Mouse (Mus musculus) limb, embryonic 11.5 days (tissue): Measurements from ENCODE around the gene Prorsd1. TPM values are rescaled to one million over a fixed set of nuclear protein-coding genes. Genes with fewer than 3 reads are reported as not detected.

Experiments
- ATAC-seq: fragments of 200-750 bp; cut with Nextera tagmentation; 2 replicates; pipeline ENCODE4 v1.8.0; 2017; ENCODE audit warnings: low read depth; ENCODE audit not compliant: insufficient number of reproducible peaks, low FRiP score, low TSS enrichment
- DNase-seq: peaks from one replicate; pipeline ENCODE4 v3.0.0-alpha.2; 2015; ENCODE audit warnings: low spot score
- H3K27ac ChIP-seq: fragments of 300-500 bp; sonication (generic); replicated peaks from 2 replicates; pipeline ENCODE4 v1.5.1; 2014; ENCODE audit warnings: low read depth, mild to moderate bottlenecking, low read length
- H3K27me3 ChIP-seq: fragments of 300-500 bp; sonication (generic); 2 replicates; pipeline ENCODE4 v1.6.1; 2014; ENCODE audit warnings: mild to moderate bottlenecking, low read length, mixed read lengths; ENCODE audit not compliant: control insufficient read depth, insufficient read depth
- H3K36me3 ChIP-seq: fragments of 300-500 bp; sonication (generic); 2 replicates; pipeline ENCODE4 v1.6.1; 2014; ENCODE audit warnings: mild to moderate bottlenecking, low read length, moderate library complexity, mixed read lengths; ENCODE audit not compliant: control insufficient read depth, insufficient read depth
- H3K4me1 ChIP-seq: fragments of 300-500 bp; sonication (generic); 2 replicates; pipeline ENCODE4 v1.6.1; 2014; ENCODE audit warnings: low read length, mixed read lengths; ENCODE audit not compliant: control insufficient read depth, insufficient read depth
- H3K4me2 ChIP-seq: fragments of 300-500 bp; sonication (generic); 2 replicates; pipeline ENCODE4 v1.6.1; 2014; ENCODE audit warnings: low read depth, mild to moderate bottlenecking, moderate library complexity; ENCODE audit not compliant: severe bottlenecking
- H3K4me3 ChIP-seq: fragments of 300-500 bp; sonication (generic); 2 replicates; pipeline ENCODE4 v1.5.1; 2014; ENCODE audit warnings: low read depth, low read length
- H3K9ac ChIP-seq: fragments of 300-500 bp; sonication (generic); 2 replicates; pipeline ENCODE4 v1.6.1; 2014; ENCODE audit warnings: mild to moderate bottlenecking, low read length
- H3K9me3 ChIP-seq: fragments of 300-500 bp; sonication (generic); 2 replicates; pipeline ENCODE4 v1.6.1; 2016; ENCODE audit warnings: low read length; ENCODE audit not compliant: control insufficient read depth
- WGBS: fragments of 180-500 bp; shearing (Covaris S2); extraction: QIAGEN DNeasy Blood & Tissue Kit; methylation state at CpG from one replicate; pipeline ENCODE4 v1.1.7; 2014; 5-methylcytosine and 5-hydroxymethylcytosine counted together
- polyA plus RNA-seq: library from polyadenylated mRNA; unstranded; fragments of >200 nt; fragmentation: Nextera tagmentation; extraction: Ambion mirVana; gene quantifications from 2 replicates; pipeline ENCODE4 v1.2.1, GENCODE M21; 2014

The Prorsd1 gene
- polyA plus RNA-seq: 27.0 and 28.2 TPM in 2 replicates

DNA sequence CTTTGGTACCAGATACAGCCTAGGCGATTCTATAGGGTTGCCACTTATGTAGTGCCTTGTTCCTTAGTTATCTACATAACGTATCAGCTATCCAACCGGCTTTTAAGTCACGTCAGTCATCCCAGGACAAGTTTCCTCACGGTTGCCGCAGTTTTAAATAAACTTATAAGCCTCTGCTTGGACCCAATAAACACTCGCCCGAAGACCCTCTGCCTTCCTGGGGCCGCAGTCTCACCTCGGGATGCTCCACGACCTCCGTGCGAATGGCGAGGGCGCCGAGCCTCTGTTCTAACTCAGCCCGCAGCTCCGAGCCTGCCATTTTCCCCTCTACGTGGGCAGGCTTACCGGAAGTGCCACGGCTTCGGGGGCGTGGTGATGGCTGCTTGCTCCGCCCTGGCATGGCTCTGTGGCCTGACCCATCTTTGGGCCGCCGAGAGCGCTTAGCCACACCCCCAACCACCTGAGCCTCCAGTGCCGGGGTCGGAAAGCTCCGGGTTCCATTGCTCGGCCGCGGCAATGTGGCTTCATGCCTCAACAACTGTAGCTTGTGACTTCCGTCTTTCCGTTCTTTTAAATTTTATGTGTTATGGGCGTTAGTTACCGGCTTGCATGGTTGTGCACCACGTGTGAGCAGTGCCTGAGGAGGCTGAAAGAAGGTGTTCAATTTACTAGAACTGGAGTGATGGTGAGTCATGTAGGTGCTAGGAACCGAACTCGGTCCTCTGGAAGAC, at the start of gene Prorsd1:
Prorsd1 (minus strand) TSS at position 352 of the 731 bp plus-strand sequence.
- Histone ChIP-seq H3K27me3 (no peaks in the 10 kb centered on the region), H3K36me3 (peaks cover 5% of the 10 kb centered on the region; the same call in 1 of the 2 replicates), H3K4me3 (peak within 1 kb of the TSS; percentile 56), H3K9me3 (no peaks in the 10 kb centered on the region; the same call in 1 of the 2 replicates), H3K27ac (peak within 1 kb of the TSS; percentile 56; the same call in 1 of the 2 replicates), H3K4me1 (no peaks in the 10 kb centered on the region), H3K9ac (peak within 1 kb of the TSS; percentile 65), H3K4me2 (peak within 1 kb of the TSS; percentile 41)
- WGBS: 4% methylated on average over 40 of the region's 40 CpGs
- ATAC-seq: peak; percentile 98
- peak; percentile 95 for DNase-seq

- 93% methylated on average over 2 of the region's 2 CpGs for WGBS
- DNase-seq: no peak
- no peak overlapping the region for H3K9ac ChIP-seq
- no peak for ATAC-seq
- H3K4me1 ChIP-seq: no peaks in the 10 kb centered on the region
- no peak overlapping the region for H3K4me2 ChIP-seq
- no peaks in the 10 kb centered on the region for H3K27me3 ChIP-seq
- H3K27ac ChIP-seq: no peak overlapping the region
- H3K4me3 ChIP-seq: no peak overlapping the region
- H3K9me3 ChIP-seq: no peaks in the 10 kb centered on the region
- no peaks in the 10 kb centered on the region for H3K36me3 ChIP-seq
These were observed 48.6 kb upstream of the Prorsd1 start for GRCm38 (mm10) chr11:29563406-29563805.

GRCm38 (mm10) chr11:29560990-29561389, 46.2 kb upstream of the Prorsd1 start:
- Histone ChIP-seq H3K4me2 (no peak overlapping the region), H3K9me3 (no peaks in the 10 kb centered on the region), H3K27me3 (no peaks in the 10 kb centered on the region), H3K27ac (no peak overlapping the region), H3K4me3 (no peak overlapping the region), H3K36me3 (no peaks in the 10 kb centered on the region), H3K4me1 (no peaks in the 10 kb centered on the region), H3K9ac (no peak overlapping the region)
- WGBS: 91% methylated on average over 3 of the region's 3 CpGs
- DNase-seq (no peak), ATAC-seq (no peak)

GRCm38 (mm10) chr11:29560452-29560851, 45.6 kb upstream of the Prorsd1 start:
- no peaks in the 10 kb centered on the region for H3K9me3 ChIP-seq
- 90% methylated on average over 9 of the region's 9 CpGs for WGBS
- H3K4me1 ChIP-seq: no peaks in the 10 kb centered on the region
- no peak overlapping the region for H3K27ac ChIP-seq
- no peaks in the 10 kb centered on the region for H3K36me3 ChIP-seq
- no peaks in the 10 kb centered on the region for H3K27me3 ChIP-seq
- H3K9ac ChIP-seq: no peak overlapping the region
- no peak for DNase-seq
- H3K4me3 ChIP-seq: no peak overlapping the region
- H3K4me2 ChIP-seq: no peak overlapping the region
- no peak for ATAC-seq

DNA sequence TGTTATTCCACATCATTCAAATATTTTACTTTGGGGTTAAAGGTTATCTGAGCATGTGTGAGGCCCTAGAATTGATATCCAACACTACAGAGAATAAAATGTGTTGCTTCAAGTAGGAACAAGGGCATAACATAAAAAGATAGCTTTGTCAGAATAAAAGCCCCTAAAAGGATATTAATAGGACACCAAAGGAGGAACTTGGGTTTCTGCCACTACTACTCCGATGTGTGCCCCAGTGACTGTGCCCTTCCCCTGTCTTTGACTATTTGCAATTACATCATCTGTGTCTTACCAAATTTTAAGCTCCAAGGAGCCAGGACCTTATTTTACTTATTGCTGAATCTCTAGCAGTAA, 34.6 kb upstream of the Prorsd1 start:
- WGBS: 92% methylated on average over 1 of the region's 1 CpGs
- no peak overlapping the region for H3K4me2 ChIP-seq
- no peaks in the 10 kb centered on the region for H3K27me3 ChIP-seq
- peaks cover 5% of the 10 kb centered on the region; the same call in 1 of the 2 replicates for H3K36me3 ChIP-seq
- no peak overlapping the region for H3K9ac ChIP-seq
- H3K4me3 ChIP-seq: no peak overlapping the region
- ATAC-seq (no peak), DNase-seq (no peak)
- H3K9me3 ChIP-seq: no peaks in the 10 kb centered on the region
- H3K4me1 ChIP-seq: no peaks in the 10 kb centered on the region
- H3K27ac ChIP-seq: no peak overlapping the region

GRCm38 (mm10) chr11:29548504-29549424, 33.9 kb upstream of the Prorsd1 start:
- Histone ChIP-seq H3K9ac (peak overlapping the region; percentile 95), H3K4me1 (no peaks in the 10 kb centered on the region), H3K36me3 (peaks cover 5% of the 10 kb centered on the region; the same call in 1 of the 2 replicates), H3K27ac (no peak overlapping the region), H3K9me3 (no peaks in the 10 kb centered on the region), H3K27me3 (no peaks in the 10 kb centered on the region), H3K4me2 (peak overlapping the region; percentile 65), H3K4me3 (peak overlapping the region; percentile 70)
- 24% methylated on average over 23 of the region's 23 CpGs for WGBS
- DNase-seq (no peak), ATAC-seq (no peak)

DNA sequence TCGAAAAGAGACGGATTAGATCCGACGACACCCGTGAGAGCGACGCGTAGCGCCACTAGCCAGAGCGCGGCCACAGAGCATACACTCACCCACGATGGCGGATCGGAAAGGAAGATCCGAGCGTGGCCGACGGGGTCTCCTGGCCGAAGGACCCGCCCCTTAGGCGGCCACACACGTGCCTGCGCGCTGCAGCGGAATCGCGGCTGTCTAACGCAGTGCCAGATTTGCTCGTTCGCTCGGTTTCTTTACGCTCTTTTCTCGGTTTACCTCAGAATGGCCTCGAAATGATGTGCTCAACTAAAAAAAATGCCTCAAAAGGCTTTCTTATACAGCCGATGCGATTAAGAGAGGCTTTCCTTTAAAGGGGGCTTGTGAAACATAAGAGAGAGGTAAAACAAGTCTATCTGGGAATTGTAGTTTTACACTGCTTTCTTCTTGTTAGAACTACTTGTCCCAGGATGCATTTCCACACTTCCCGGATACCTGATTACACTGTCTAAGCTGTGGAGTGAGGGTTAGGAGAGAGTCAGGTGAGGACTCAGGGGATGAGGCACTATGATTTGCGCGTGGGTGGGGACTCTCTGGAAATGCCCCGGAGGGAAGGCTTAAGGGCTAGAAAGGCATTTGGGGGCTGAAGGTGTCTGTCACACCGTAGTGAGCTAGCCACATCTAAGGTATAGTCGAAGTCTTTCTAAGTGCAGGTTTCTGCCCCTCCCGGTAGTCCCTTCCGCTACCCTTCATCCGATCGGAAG, 33.1 kb upstream of the Prorsd1 start, which contains the start of the genes Clhc1 and Rps27a:
Clhc1 (plus strand) TSS at position 199 of the 752 bp plus-strand sequence.
Rps27a (minus strand) TSS at position 358 of the 752 bp plus-strand sequence.
- peak; percentile 95 for DNase-seq
- no peaks in the 10 kb centered on the region for H3K4me1 ChIP-seq
- under 1% methylated on average over 46 of the region's 46 CpGs for WGBS

More for the DNA sequence above, 33.1 kb upstream of the Prorsd1 start, which contains the start of the genes Clhc1 and Rps27a:
- peak within 1 kb of the TSS; percentile 70 for H3K4me3 ChIP-seq
- H3K9me3 ChIP-seq: no peaks in the 10 kb centered on the region
- no peaks in the 10 kb centered on the region for H3K27me3 ChIP-seq
- H3K27ac ChIP-seq: peak within 1 kb of the TSS; percentile 68
- peak; percentile 97 for ATAC-seq
- H3K4me2 ChIP-seq: peak within 1 kb of the TSS; percentile 65
- H3K9ac ChIP-seq: peak within 1 kb of the TSS; percentile 95
- H3K36me3 ChIP-seq: peaks cover 5% of the 10 kb centered on the region; the same call in 1 of the 2 replicates
